Mouse (Mus musculus) frontal cortex, postnatal 25 days (tissue): ENCODE results near the gene Ubb.

Experiments
- DNase-seq, 2 experiments: peaks; one replicate each; pipeline ENCODE4 v3.0.0; 2022; ENCODE audit warnings: low spot score in 2 of 2

Ubb gene

DNA sequence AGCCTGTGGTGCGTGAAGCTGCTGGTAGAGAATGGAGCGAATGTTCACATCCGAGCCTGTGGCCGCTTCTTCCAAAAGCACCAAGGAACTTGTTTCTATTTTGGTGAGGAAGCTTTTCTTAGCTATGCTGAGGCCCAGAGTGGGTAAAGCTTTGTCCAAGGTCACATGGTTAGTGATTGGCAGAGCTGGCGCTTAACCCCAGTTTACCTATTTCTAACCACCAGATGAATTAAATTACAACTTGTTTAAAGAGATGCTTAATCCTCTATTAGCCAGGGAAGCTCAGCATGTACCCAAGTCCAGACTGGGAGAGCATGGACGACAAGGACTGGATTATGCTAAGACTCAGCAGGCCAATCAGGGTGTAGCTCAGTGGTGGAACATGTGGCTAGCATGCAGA, 32.1 kb downstream of the Ubb start:
- no peak for DNase-seq

DNA sequence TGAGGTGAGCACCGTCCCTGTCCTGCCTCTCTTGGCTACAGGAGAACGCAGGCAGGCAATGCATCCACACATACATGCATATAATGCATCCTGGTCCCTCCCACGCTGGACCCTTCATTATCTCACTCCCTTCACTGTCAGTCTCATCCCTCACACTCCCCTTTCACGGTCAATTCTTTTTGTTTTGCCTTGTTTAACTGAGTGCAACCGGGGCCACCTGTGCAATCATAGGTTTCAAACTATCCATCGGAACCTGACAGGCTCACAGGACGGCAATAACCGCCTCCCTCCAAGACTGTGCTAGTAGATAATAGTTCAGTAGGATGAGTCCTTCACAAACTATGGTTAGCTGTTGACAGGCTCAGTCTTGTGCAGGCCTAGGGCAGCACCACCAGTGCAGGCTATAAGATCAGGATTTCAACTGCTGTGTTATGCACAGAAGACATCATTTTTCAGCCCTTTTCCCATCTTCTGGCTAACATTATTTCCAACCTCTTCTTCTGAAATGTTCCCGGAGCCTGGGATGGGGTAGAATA, 33.8 kb downstream of the Ubb start:
- DNase-seq, result no peak

DNA sequence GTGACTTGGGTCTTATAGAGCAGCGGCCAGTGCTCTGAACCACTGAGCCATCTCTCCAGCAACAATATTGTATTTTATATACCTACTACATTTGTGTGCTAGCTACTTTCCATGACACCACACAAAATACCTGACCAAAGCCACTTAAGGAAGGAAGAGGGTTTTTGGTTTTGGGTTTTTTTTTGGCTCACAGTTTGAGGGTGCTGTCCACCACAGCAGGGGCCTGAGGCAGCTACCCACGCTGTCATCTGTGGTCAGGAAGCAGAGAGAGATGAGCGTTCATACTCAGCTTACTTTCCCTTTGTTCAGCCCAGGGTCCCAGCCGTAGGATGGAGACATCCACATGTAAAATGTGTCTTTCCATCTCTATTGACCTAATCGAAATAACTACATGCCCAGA, 36.1 kb downstream of the Ubb start:
- DNase-seq, result no peak

DNA sequence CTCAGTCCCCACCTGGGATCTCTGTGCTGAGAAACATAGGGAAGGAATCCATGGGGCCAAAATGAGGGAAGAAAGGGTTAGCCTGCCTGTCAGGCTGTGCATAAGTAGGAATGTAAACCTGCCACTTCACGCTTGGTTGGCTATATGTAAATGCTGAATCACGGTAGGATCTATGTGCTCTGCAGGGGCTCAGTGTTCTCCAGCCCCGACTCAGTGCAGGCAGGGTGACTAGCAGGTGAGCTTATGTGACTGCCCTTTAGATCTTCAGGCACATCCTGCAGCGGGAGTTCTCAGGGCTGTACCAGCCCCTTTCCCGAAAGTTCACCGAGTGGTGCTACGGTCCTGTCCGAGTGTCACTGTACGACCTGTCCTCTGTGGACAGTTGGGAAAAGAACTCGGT, 38.4 kb downstream of the Ubb start:
- no peak for DNase-seq

DNA sequence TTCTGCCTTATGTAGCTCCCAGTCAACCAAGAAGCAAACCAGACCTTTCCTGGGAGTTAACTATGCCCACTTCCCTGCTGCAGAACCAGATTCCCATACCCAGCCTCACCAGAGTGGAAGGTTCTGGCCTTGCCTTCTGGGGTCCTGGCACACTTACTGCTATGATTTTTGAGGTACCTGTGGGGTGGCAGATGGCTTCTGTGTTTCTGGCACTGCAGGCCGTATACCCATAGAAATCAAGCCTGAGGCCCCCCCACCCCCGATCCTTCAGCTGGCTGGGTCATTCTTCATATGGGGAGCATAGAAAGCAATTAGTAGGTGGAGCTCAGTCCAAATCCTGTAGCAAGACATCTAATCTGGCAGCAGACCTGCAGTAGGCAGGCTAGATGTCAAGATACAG, 40.1 kb downstream of the Ubb start:
- DNase-seq, result no peak

DNA sequence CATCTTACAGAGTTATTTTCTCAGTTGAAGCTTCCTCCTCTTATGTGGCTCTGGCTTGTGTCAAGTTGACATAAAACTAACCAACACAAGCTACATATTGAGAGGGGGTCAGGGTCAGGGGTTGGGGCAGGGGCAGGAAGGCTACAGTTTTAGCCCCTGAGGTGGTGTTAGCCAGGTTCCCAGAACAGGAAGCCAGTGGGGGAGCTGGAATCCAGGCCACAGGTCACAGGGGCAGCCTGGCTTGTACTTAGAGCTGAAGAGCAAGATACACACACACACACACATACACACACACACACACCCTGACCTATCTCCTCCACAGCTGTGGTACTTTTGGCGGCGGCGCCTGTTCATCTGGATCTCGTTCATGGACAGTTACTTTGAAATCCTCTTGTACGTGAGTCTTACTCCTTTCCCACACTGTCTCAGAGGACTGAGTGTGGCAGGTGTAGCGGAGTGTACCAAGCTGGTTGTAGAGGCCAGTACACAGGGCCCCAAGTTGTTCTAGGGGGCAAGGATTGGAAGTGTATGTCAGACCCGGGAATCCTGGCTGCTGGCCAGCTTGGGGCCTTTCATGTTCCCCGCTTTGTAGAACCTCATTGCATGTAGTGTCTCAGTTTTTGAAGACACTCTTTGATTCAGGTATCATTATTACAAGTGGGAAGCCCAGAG, 41.1 kb downstream of the Ubb start:
- no peak for DNase-seq

DNA sequence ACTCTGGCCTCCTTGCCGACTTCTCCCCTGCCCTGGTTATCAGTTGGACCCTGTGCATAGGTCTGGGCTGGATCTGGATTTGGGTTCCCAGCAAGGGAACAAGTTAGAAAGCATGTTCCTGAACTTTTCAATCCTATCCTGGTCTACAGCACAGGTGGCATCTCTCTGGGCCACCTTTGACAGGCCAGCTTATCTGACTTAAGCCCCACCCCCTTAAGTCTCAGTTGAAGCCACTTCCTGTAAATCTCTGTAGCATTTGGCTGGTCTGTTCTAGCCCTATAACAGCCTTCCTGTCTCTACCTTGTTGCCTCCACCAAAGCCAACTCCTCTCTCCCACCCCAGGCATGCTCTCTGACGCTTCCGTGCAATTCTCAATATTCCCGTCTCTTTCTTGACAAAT, 47.6 kb downstream of the Ubb start:
- DNase-seq, result no peak

DNA sequence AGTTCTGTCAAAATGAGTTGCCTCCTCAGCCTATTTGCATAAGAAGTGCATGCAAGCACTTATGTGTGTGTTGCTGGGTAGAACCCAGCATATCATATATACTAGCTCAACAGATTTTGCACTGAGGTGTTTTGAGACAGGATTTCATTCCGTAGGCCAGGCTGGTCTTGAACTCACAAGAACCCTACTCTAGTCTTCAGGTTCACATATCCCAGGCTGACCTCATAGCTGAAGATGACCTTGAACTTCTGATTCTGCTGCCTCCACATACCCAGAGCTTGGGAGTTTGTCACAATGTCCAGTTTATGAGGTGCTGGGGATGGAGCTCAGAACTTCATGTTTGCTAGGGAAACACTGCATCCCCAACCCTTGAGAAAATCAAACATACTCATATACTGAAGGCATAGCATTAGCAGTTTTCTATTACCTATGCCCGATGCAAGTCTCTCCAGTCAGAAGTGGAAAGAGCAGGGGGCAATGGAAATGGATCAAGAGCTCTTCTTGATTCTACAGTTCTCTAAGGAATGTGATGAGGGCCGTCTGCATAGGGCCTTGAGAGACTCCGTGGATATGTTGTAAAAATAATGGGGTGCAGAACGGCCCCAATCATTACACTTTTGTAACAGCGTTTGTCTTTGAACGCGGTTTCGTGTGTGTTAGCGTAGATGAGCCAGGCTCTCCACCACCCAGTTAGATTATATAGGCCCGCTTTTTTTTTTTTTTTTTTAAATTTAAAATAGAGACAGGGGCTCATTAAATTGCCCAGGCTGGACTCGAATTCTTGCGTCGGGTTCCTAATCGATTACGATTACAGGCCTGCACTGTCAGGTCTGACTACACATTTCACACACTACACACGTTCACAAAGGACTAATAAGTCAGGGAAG, 51.0 kb downstream of the Ubb start:
- no peak for DNase-seq
